Mouse (Mus musculus) frontal cortex, adult 2 months (tissue): ENCODE data around the gene Prkra. TPM values are rescaled to one million over a fixed set of nuclear protein-coding genes. Genes with fewer than 3 reads are reported as not detected.

ENCODE experiments used
- DNase-seq, 2 experiments: peaks; one replicate each; pipeline ENCODE4 v3.0.0; 2022; ENCODE audit warnings: low spot score in 1 of 2; ENCODE audit errors: extremely low spot score in 1 of 2
- polyA plus RNA-seq: library from polyadenylated mRNA; depleted of rRNA; stranded (reverse); fragments of >200 nt; gene quantifications from 2 replicates; pipeline ENCODE4 v1.2.3, GENCODE M21; 2012; rRNA removed

Prkra gene
- 23.2 and 26.8 TPM in 2 replicates for polyA plus RNA-seq

DNA sequence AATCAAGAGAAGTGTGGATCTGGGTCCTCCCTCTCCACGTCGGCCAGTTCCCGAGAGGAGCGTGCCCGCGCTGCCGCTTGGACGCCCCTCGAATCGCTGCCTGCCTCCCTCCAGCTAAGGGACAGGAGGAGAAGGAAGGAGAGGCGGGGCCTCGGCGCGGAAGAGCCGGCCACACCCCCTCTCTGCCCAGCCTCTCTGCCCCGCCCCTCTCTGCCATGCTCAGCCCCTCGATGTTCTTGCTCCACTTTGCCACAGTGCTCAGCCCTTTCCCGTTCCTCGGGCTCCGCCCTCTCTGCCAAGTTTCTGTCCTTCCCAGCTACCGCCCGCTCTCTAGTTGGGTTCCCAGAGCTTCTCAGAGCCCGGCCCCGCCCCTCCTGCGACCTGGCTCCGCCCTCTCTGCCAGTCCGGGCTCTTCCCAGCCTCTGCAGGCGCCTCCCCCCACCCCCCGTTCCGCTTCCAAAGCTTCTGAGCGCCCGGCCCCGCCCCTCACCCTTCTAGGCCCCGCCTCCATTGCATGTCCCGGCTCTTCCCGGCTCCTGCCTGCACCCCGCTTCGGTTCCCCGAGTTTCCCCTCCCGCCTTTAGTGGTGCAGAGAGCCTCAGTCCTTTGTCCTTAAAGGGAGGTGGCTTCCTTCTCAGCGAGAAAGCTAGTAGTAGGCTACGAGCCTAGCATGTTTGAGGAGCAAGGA lies at the start of gene Prkra, which contains the start of gene Pjvk:
Gene Prkra, minus strand, starts transcription at position 133 of the 688 bp plus-strand sequence.
Gene Pjvk, plus strand, starts transcription at position 594 of the 688 bp plus-strand sequence.
- peak; percentile 94 to 95 for DNase-seq

DNA sequence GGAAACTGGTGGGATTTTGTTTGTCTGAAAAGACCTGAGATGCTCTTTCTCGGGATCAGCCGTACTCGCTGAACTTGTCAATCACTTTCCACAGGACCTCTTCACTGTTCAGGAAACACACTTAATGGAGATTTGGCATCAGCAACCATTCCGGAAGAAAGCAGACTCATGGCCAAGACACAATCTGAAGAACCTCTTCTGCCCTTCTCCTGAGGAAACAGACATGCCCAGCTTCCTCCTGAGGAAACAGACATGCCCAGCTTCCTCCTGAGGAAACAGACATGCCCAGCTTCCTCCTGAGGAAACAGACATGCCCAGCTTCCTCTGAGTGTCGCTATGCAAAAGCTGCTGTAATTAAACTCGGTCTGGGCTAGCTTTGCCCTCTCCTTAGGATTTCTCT lies 47.5 kb upstream of the Prkra start:
- no peak for DNase-seq

DNA sequence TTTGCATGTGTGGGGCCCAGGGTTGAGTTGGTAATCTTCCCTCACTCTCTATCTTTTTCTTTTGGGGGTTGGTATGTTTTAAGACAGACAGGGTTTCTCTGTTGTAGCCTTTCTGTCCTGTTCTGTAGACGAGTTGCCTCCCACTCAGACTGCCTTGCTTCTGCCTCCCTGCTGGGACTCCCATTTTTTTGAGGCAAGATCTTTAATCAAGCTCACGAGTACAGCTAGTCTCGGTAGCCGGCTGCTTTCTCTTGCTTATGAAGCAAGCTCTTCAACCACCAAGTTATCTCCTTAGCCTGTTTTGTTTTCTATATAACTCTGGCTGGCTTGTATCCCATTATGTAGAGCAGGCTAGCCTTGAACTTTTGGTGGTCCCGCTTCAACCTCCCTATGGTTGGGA lies 46.0 kb upstream of the Prkra start:
- DNase-seq, result no peak

DNA sequence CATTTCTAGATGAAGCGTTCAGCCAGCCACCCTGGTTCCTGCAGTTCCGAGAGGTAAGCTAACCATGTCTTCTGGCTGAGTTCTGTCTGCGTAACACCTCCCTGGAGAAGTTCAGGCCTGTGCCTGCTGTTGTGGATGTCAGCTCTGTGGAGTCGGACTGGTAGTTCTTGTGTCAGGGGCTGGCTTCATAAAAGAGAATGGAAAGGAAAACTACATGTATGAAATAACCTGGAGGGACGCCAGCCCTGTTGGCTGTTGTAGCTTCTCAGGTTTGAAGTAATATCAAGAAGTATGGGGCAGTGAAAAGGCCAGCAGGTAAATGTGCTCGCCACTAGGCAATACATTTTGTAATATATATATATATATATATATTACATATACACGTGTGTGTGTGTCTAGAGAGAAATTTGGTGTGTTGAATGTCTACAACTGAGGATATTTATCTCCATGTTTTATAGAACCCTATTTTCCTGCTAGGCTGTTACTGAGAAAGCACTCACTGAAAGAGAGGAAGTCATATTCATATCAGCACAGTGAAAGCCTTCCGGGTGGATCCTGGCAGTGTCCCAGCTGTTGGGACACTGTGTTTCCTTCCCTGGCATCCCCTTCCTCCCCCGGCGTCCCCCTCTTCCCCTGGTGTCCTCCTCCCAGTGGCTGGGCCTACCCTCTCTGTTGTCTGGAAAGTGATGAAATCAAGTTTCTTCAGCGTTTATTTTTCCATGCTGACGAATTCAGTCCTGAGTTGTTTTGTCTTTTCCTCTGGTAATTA lies 42.8 kb upstream of the Prkra start:
- no peak for DNase-seq

DNA sequence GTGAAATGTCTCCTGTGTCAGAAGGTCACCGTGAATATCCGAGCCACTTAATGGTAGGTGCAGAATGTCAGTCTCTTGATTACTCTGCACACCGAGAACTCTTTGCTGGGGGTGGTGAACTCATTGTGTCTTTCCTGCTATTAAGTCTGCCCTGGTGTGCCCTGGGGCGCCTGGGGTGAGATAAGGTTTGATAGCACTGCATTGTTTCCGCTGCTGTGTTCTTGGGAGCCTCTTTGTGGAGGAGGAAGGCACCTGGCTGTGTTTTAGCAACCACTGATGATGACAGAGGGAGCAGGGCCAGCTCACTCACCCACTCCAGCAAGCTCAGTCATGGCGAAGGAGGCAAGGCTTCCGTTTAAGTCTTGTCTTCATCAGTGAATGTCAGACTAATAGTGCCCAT lies 40.3 kb upstream of the Prkra start:
- DNase-seq, result peak in 1 of 2 experiments; percentile 15

DNA sequence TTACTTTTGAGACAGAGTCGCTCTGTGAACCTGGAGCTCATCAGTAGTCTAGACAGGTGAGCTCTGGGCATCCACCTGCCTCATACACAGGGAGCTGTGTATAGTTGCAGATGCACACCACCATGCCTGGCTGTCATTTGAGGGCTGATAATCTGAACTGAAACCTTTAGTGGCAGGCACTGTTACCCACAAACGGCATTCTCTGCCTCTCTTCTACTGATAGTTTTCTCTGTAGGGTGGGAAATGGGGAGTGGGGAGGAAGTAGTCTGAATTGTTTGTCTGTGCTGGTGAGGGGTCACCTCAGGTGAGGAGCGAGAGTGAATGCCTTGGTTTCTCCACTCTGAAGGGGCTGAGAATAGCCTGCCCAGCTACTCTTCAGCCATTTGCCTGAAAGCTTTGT lies 39.8 kb upstream of the Prkra start:
- no peak for DNase-seq

DNA sequence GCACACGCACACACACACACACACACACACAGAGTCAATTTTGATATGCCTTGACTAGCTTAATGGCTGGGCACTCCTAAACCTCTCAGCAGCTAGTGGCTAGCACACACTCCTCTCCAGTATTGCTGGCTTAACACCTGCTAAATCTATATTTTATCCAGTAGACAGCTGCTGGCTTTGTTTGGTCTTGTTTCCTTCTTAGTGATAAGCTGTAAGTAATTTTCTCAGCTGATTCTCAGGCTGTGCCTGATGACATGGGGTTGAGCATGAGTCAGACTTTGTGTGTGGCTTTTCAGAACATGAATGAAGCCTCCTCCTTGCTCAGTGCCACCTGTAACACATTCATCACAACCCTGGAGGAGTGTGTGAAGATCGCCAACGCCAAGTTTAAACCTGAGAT lies 39.2 kb upstream of the Prkra start:
- peak in 1 of 2 experiments; percentile 32 for DNase-seq

DNA sequence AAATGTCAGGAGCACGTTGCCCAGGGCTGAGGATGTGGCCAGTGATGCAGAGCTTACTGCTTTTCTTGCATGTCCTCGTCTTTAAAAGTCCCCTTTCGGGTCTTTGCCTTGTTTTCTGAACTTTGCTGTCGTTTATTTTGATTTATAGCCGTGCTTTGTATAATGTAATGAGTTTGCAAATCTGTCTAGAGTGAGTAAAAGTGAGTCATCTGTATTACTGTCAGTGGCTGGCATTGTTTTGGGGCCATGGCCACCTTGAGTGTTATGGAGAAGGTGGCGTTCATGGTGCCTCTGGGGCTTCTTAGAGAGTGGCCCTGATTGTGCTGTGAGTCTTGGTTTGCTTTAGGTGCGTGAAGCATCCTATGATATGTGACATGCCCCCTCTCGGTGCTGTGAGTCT lies 34.5 kb upstream of the Prkra start:
- DNase-seq, result no peak

DNA sequence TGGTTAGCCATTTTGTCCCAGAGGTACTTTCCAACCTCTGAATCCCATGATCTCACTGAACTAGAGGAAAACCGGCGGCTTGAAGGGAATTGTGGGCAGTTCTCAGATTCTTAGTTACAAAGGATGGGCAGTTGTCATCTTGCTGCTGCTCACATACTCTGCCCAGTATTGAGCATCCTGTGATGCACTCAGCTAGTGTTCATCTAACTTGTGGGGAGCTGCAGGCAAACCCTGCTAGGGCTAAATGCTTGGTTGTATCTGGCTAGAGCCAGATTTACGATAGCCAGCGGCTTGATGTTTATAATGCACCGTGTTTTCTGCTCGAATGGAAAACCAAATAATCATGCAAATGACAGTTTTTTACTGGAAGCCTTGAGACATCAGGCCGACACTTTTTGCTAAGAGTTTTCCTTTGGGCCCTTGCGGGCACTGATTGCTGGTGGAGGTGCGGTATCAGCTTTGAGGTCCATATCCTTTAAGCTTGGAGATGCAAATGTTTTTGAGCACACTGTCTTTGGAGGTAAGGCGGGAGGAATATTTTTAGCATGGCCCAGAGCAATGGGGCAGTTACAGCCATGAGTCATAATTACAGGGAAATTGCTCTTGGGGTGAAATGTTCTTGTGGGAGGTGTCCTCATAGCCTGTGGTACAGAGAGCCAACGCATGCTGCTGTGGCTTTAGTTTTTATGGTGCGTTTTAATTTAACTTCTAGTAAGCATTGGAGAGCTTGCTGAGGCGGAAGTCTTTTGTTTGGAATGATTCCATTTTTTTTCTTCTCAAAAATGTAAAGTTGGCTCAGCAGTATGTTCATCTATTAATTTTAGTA lies 28.8 kb upstream of the Prkra start:
- DNase-seq, result no peak

DNA sequence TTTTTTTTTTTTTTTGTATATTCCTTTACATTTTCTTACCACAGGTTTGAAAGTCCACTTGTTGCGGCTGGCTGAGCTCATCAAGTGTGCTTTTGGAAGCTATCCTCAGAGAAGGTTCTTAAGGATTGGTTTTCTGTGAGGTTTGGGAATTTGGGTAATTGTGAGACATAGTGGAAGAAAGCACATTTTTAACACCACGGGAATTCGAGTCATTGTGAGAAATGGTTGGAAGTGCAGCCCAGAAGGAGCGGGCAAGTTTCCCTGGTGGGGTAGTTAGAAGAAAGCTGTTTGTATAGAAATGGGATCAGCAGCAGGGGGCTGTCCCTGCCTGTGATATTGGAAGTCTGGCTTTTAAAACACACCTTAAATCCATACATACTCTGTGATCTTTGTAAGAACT lies 28.1 kb upstream of the Prkra start:
- no peak for DNase-seq

DNA sequence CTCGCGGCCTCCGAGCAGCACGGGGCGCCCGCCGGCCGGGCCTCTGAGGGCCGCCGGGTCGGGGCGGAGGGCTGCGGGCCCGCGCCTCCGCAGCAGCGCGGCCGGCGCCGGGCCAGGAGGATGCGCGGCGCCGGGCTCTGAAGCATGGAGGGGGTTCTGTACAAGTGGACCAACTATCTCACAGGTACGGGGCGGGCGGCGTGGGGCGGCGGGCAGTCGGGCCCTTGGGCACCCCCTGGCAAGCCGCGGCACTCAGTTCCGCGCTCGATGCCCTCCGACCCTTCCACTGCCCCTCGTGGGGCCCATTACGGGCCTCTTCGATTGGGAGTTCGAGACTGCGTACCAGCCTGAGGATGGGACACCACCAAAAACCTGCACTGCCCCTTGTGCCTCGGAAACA lies 27.6 kb upstream of the Prkra start:
- no peak for DNase-seq

DNA sequence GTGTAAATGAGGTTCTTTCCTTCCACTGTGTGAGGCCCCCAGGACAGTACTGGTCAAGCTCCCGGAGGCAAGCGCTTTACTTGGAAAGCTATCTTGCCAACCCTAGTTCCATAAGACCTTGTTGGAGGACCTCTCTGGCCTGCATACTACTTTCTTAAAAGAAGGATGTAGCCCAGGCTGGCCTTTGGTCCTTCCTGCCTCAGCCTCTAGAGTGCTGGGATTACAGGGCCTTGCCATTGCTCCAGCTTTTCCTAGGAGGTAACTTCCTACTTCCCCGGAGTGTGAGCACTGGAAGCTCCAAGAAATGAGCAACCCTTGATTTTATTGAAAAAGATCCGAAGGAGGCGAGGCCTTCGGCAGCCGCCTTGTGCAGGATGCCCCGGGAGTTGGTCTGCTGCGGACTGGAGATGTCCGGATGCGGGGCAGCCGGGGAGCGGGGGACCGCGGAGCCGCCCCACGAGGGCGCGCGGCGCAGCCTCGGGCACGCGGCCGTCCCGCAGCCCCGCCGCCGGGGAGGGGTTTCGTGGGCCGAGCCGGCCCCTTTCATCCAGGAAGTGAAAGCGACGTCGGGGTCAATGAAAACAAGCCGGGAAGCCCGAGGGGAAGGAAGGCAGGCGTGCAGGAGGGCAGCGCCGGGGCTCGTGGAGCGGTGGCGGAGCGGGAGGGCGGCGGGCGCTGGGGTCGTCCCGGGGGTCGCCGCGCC lies 27.1 kb upstream of the Prkra start, which contains the start of gene Plekha3:
Gene Plekha3, plus strand, starts transcription at position 557 of the 703 bp plus-strand sequence.
- peak; percentile 53 to 85 for DNase-seq

DNA sequence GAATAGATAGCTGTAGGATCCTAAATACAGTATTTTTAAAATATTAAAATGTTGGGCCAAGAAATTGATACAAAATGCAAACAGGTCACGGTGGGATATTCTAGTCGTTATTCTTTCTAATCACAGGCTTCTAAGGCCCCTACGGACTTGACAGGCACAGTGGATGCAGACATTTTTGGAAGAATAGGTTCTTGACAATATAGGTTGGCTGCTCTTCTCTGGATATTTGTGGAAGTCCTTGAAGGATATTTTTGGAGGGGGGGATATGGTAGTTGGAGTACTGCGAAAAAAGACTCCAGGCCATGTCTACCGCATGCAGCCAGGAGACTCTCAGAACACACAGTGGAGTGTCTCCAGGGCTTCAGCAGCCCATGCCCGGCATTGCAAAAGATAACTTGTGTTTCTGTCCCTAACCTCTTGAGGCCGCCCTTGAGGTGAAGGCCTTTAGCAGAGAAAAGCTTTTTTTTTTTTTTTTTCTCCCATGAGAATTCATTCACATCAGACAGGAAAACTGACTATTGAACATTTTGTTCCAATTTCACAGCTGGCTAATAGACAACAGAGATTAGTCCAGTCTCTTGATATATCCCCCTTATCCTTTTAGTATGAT lies 25.8 kb upstream of the Prkra start:
- DNase-seq, result peak in 1 of 2 experiments; percentile 20

DNA sequence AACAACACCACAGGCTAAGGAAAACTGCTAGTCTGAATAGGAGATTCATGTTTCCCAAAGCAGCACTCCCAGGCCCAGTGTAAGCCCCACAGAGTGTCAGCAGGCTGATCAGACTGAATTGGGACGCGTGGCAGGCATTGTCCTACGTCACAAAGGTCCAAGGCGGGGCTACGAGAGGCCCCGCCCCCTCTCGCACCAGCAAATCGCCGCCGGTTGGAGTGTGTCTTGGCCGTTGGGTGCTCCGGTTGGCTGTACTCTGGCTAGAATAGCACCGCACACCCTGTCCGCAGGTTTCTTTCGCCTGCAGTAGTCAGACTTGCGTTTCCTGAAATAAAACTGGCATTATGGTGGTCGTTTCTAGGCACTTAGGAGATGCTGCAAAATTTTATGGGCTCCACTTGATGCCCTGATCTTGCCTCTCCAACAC lies 25.2 kb upstream of the Prkra start, which contains the start of gene Fkbp7:
Gene Fkbp7, minus strand, starts transcription at position 151 of the 427 bp plus-strand sequence.
- DNase-seq, result peak; percentile 76 to 90

DNA sequence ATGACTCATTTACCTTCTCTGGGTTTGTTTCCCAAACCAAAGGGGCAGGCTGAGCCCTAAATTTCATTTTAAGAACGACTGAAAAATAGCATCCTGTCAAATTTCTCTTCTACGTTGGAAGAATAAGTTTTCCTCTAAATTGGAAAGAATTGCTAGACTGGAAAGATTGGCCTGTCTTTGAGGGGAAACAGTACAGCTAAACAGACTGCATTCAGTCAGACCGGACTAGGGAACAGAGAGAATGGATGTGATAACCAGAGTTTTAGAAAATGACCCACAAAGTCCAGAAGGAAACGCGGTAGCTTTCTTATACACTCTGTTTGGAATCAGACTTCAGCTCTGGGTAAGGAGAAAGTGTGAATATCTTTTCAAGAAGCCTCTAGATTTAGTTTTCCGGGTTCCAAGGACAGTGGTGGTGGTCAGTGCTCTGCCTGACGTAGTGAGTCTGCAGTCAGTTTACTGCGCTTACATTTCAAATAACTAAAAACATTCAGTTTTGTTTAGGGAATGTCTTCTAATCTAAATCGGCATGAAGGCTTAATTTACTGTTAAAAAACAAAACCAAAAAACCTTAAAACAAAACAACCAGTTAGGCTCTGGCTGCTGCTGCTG lies 24.4 kb upstream of the Prkra start:
- DNase-seq, result no peak

DNA sequence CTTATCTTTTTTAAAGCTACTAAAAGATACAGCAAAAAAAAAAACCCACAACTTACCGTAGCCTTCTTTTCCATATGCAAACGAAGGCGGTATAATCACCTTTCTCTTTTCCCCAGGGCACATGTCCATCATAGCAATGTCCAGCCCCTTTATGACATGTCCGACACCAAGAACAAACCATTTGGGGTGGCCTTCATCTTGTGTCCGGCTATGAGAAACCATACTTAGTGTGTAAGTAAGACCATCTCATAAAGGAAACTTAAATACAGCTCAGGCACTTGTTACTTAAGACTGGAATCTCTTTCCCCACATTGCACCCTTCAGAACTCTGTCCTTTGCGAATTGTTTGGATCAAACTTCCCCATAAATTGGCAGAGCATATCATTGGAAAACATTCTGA lies 23.8 kb upstream of the Prkra start:
- no peak for DNase-seq

DNA sequence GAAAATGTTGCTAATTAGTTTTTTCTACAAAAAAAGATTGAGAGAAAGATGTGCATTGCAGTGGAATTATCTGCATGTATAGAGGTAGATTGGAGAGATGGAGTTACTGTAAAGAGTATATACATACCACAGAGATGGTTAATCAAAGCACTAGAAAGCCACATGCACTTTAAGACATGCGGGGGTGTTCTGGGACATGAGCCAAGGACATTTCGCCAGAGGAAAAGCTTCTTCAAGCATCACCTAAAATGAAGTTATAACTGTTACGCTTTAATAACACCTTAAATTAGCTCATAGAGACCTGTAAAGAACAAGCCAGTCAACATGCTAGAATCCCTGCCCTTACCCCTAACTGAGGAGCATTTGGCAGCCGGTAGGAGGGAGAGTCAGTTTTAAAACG lies 19.4 kb upstream of the Prkra start:
- DNase-seq, result no peak

DNA sequence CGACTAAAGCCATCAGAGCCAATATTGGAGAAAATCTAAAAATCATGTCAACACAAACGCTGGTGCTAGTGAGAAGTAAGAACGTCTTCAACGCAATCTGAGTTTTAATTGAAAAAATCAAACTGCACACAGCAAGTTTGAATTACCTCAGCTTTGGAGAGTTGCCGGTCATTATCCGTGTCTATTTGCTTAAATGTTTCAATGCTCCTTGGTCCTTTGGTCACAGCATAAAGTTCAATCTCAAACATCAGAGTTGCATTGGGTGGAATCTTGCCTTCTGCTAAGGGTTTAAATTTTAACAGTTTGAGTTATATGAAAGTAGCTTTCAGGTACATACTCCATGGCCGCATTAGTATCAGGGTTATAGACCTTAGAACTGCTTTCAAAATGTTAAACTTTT lies 17.7 kb upstream of the Prkra start:
- no peak for DNase-seq

DNA sequence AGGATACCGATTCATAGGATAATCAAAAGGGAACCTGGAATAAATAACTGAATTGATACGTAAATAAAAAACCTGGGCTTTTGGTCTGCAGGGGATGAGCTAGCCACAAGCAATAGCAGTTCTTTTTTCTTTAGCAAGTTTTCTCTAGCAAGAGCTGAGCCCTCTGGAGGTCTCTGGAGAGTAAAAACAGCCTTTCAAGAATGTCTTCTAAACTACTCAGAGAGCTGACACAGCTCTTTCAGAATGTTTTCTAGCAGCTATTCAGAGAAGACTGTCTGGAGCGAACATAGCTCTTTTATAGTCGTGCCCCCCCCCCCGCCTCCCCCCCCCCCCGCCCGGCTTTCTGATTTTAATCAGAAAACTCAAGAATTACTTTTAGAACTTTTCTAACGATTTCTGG lies 11.6 kb upstream of the Prkra start:
- no peak for DNase-seq
